Mouse (Mus musculus) liver, postnatal 0 days (tissue): ENCODE results near the gene Zfp383. TPM values are rescaled to one million over a fixed set of nuclear protein-coding genes. Genes with fewer than 3 reads are reported as not detected.

Source experiments
- ATAC-seq: fragments of 200-750 bp; cut with Nextera tagmentation; 2 replicates; pipeline ENCODE4 v1.8.0; 2017; ENCODE audit warnings: mild to moderate bottlenecking, moderate library complexity
- DNase-seq: peaks from one replicate; pipeline ENCODE4 v3.0.0-alpha.2; 2016
- H3K27ac ChIP-seq: fragments of 300-500 bp; sonication (generic); 2 replicates; pipeline ENCODE4 v1.5.1; 2014; ENCODE audit warnings: antibody characterized with exemption, moderate library complexity, mild to moderate bottlenecking, low read depth
- H3K27me3 ChIP-seq: fragments of 300-500 bp; sonication (generic); 2 replicates; pipeline ENCODE4 v1.6.1; 2014; ENCODE audit warnings: low read length, control low read depth, mixed read lengths; ENCODE audit not compliant: insufficient read depth
- H3K36me3 ChIP-seq: fragments of 300-500 bp; sonication (generic); replicated peaks from 2 replicates; pipeline ENCODE4 v1.6.1; 2014; ENCODE audit warnings: mild to moderate bottlenecking, control low read depth, low read length, moderate library complexity, mixed read lengths; ENCODE audit not compliant: insufficient read depth
- H3K4me1 ChIP-seq: fragments of 300-500 bp; sonication (generic); 2 replicates; pipeline ENCODE4 v1.6.1; 2014; ENCODE audit warnings: antibody characterized with exemption, mild to moderate bottlenecking, control low read depth; ENCODE audit not compliant: insufficient read depth
- H3K4me2 ChIP-seq: fragments of 300-500 bp; sonication (generic); 2 replicates; pipeline ENCODE4 v1.6.1; 2014; ENCODE audit warnings: low read depth, mild to moderate bottlenecking, low read length, moderate library complexity, mixed read lengths
- H3K4me3 ChIP-seq: fragments of 300-500 bp; sonication (generic); 2 replicates; pipeline ENCODE4 v1.5.1; 2014; ENCODE audit warnings: low read depth, low read length
- H3K9ac ChIP-seq: fragments of 300-500 bp; sonication (generic); replicated peaks from 2 replicates; pipeline ENCODE4 v1.6.1; 2014; ENCODE audit warnings: mild to moderate bottlenecking, moderate library complexity
- H3K9me3 ChIP-seq: fragments of 300-500 bp; sonication (generic); 2 replicates; pipeline ENCODE4 v1.6.1; 2016; ENCODE audit warnings: mild to moderate bottlenecking, control low read depth, low read length, mixed read lengths
- CTCF ChIP-seq: sonication (generic); IDR thresholded peaks from 2 replicates; pipeline ENCODE4 v1.5.1; 2016; ENCODE audit warnings: antibody characterized with exemption, low read depth
- EP300 ChIP-seq: IDR thresholded peaks from 2 replicates; pipeline ENCODE4 v1.6.1; 2016; ENCODE audit warnings: antibody characterized with exemption, low read depth, mild to moderate bottlenecking
- WGBS: fragments of 180-500 bp; shearing (Covaris S2); extraction: QIAGEN DNeasy Blood & Tissue Kit; methylation state at CpG from one replicate; pipeline ENCODE4 v1.1.7; 2014; ENCODE audit not compliant: insufficient replicate concordance; 5-methylcytosine and 5-hydroxymethylcytosine counted together
- polyA plus RNA-seq: library from polyadenylated mRNA; unstranded; fragments of >200 nt; fragmentation: Nextera tagmentation; extraction: Ambion mirVana; gene quantifications from 2 replicates; pipeline ENCODE4 v1.2.1, GENCODE M21; 2015

Gene Zfp383
- polyA plus RNA-seq, 1 experiment from 2014 or later = 0.59 TPM

GRCm38 (mm10) chr7:29944201-29944600 is 36.2 kb downstream of the Zfp383 start:
- DNase-seq (no peak), ATAC-seq (no peak)
- Histone ChIP-seq H3K36me3 (no peaks in the 10 kb centered on the region), H3K4me2 (no peak overlapping the region), H3K9ac (no peak overlapping the region), H3K9me3 (no peaks in the 10 kb centered on the region), H3K4me3 (no peak overlapping the region), H3K4me1 (no peaks in the 10 kb centered on the region), H3K27me3 (no peaks in the 10 kb centered on the region), H3K27ac (no peak overlapping the region)
- TF ChIP-seq CTCF (no peak), EP300 (no peak)
- 68% methylated on average over 2 of the region's 2 CpGs for WGBS

GRCm38 (mm10) chr7:29953086-29953485 is 45.1 kb downstream of the Zfp383 start:
- TF ChIP-seq CTCF = no peak
- no peak for TF ChIP-seq EP300
- Histone ChIP-seq H3K9ac (no peak overlapping the region), H3K9me3 (no peaks in the 10 kb centered on the region), H3K4me2 (peak overlapping the region; percentile 75), H3K27ac (no peak overlapping the region), H3K27me3 (no peaks in the 10 kb centered on the region), H3K4me3 (peak overlapping the region; percentile 65), H3K4me1 (peaks cover 6% of the 10 kb centered on the region; the same call in 1 of the 2 replicates), H3K36me3 (no peaks in the 10 kb centered on the region; the same call in 1 of the 2 replicates)
- 39% methylated on average over 10 of the region's 10 CpGs for WGBS
- DNase-seq (no peak), ATAC-seq (no peak)

GRCm38 (mm10) chr7:29953513-29954401 is 45.7 kb downstream of the Zfp383 start, which contains the start of gene Zfp74:
Zfp74 (minus strand) TSS chr7:29954089.
- Histone ChIP-seq H3K4me2 (peak within 1 kb of the TSS; percentile 75), H3K27ac (peak within 1 kb of the TSS; percentile 85), H3K4me3 (peak within 1 kb of the TSS; percentile 65), H3K27me3 (no peaks in the 10 kb centered on the region), H3K9ac (peak within 1 kb of the TSS; percentile 80), H3K36me3 (no peaks in the 10 kb centered on the region; the same call in 1 of the 2 replicates), H3K4me1 (peaks cover 6% of the 10 kb centered on the region; the same call in 1 of the 2 replicates), H3K9me3 (no peaks in the 10 kb centered on the region)
- ATAC-seq = peak; percentile 90
- TF ChIP-seq CTCF = peak; percentile 6; the same call in 1 of the 2 replicates
- TF ChIP-seq EP300 = no peak
- DNase-seq = peak; percentile 84
- WGBS = under 1% methylated on average over 52 of the region's 52 CpGs

- peak overlapping the region; percentile 65 for H3K4me3 ChIP-seq
- peak overlapping the region; percentile 85 for H3K27ac ChIP-seq
- H3K9ac ChIP-seq = peak overlapping the region; percentile 80; the same call in 1 of the 2 replicates
- no peak for TF ChIP-seq EP300
- TF ChIP-seq CTCF = peak; percentile 84
- H3K27me3 ChIP-seq = no peaks in the 10 kb centered on the region
- DNase-seq (peak; percentile 76), ATAC-seq (no peak)
- WGBS = 20% methylated on average over 4 of the region's 4 CpGs
- no peaks in the 10 kb centered on the region for H3K9me3 ChIP-seq
- H3K4me2 ChIP-seq = peak overlapping the region; percentile 75
- no peaks in the 10 kb centered on the region; the same call in 1 of the 2 replicates for H3K36me3 ChIP-seq
- H3K4me1 ChIP-seq = peaks cover 6% of the 10 kb centered on the region; the same call in 1 of the 2 replicates
Observed at GRCm38 (mm10) chr7:29954731-29955130, 46.7 kb downstream of the Zfp383 start.

GRCm38 (mm10) chr7:29956257-29956656 is 48.2 kb downstream of the Zfp383 start:
- no peak overlapping the region for H3K4me3 ChIP-seq
- no peak for ATAC-seq
- H3K9me3 ChIP-seq = no peaks in the 10 kb centered on the region
- peaks cover 6% of the 10 kb centered on the region; the same call in 1 of the 2 replicates for H3K4me1 ChIP-seq
- H3K27ac ChIP-seq = no peak overlapping the region
- WGBS = 78% methylated on average over 9 of the region's 10 CpGs
- H3K4me2 ChIP-seq = no peak overlapping the region
- no peak for TF ChIP-seq EP300
- no peak for TF ChIP-seq CTCF
- no peak overlapping the region for H3K9ac ChIP-seq
- DNase-seq = no peak
- H3K36me3 ChIP-seq = no peaks in the 10 kb centered on the region
- no peaks in the 10 kb centered on the region for H3K27me3 ChIP-seq

- H3K9me3 ChIP-seq = no peaks in the 10 kb centered on the region
- H3K9ac ChIP-seq = no peak overlapping the region
- TF ChIP-seq EP300 (no peak), CTCF (no peak)
- H3K27me3 ChIP-seq = no peaks in the 10 kb centered on the region
- DNase-seq (no peak), ATAC-seq (no peak)
- 60% methylated on average over 11 of the region's 11 CpGs for WGBS
- no peak overlapping the region for H3K4me3 ChIP-seq
- H3K36me3 ChIP-seq = no peaks in the 10 kb centered on the region
- H3K4me2 ChIP-seq = no peak overlapping the region
- no peak overlapping the region for H3K27ac ChIP-seq
- H3K4me1 ChIP-seq = peaks cover 4% of the 10 kb centered on the region; the same call in 1 of the 2 replicates
Observed at GRCm38 (mm10) chr7:29958125-29958724, 50.2 kb downstream of the Zfp383 start.
